Mouse (Mus musculus): ENCODE results near the gene Smoc1. TPM values are rescaled to one million over a fixed set of nuclear protein-coding genes. Genes with fewer than 3 reads are reported as not detected.

Smoc1 gene
- total RNA-seq (2022) = 1 to 10 TPM in 3 of 4 experiments, under 1 TPM in 1; 0.73 to 2.6 (median 1.8) TPM

- peak; percentile 14 to 30 for DNase-seq (ENCODE audit: low spot score in 2 of 2)
These were observed at the start of gene Smoc1 for GRCm38 (mm10) chr12:81026277-81026994. Gene Smoc1 (plus strand): TSS chr12:81026808.

GRCm38 (mm10) chr12:80982326-80982725, 44.3 kb upstream of the Smoc1 start:
- peak; percentile 20 to 31 for DNase-seq (ENCODE audit: low spot score in 2 of 2)

- no peak for DNase-seq (ENCODE audit: low spot score in 2 of 2)
These were observed 42.9 kb upstream of the Smoc1 start for GRCm38 (mm10) chr12:80983695-80984094.

GRCm38 (mm10) chr12:80986628-80987027, 40.0 kb upstream of the Smoc1 start:
- no peak for DNase-seq (ENCODE audit: low spot score in 2 of 2)

GRCm38 (mm10) chr12:80988286-80988685, 38.3 kb upstream of the Smoc1 start:
- DNase-seq (ENCODE audit: low spot score in 2 of 2) = no peak

GRCm38 (mm10) chr12:80990901-80991445, 35.6 kb upstream of the Smoc1 start:
- no peak for DNase-seq (ENCODE audit: low spot score in 2 of 2)

GRCm38 (mm10) chr12:80991806-80992205, 34.8 kb upstream of the Smoc1 start:
- DNase-seq (ENCODE audit: low spot score in 2 of 2) = no peak

GRCm38 (mm10) chr12:80992540-80993122, 34.0 kb upstream of the Smoc1 start:
- DNase-seq (ENCODE audit: low spot score in 2 of 2) = no peak

GRCm38 (mm10) chr12:80993773-80994172, 32.8 kb upstream of the Smoc1 start:
- DNase-seq (ENCODE audit: low spot score in 2 of 2) = no peak

- no peak for DNase-seq (ENCODE audit: low spot score in 2 of 2)
These were observed 31.3 kb upstream of the Smoc1 start for GRCm38 (mm10) chr12:80995326-80995725.

GRCm38 (mm10) chr12:80997652-80998051, 29.0 kb upstream of the Smoc1 start:
- DNase-seq (ENCODE audit: low spot score in 2 of 2) = no peak

- no peak for DNase-seq (ENCODE audit: low spot score in 2 of 2)
These were observed 27.9 kb upstream of the Smoc1 start for GRCm38 (mm10) chr12:80998528-80999221.

GRCm38 (mm10) chr12:81000924-81001323, 25.7 kb upstream of the Smoc1 start:
- no peak for DNase-seq (ENCODE audit: low spot score in 2 of 2)

GRCm38 (mm10) chr12:81002841-81003635, 23.6 kb upstream of the Smoc1 start:
- no peak for DNase-seq (ENCODE audit: low spot score in 2 of 2)

- DNase-seq (ENCODE audit: low spot score in 2 of 2) = no peak
These were observed 16.8 kb upstream of the Smoc1 start for GRCm38 (mm10) chr12:81009813-81010212.

- no peak for DNase-seq (ENCODE audit: low spot score in 2 of 2)
These were observed 14.6 kb upstream of the Smoc1 start for GRCm38 (mm10) chr12:81011994-81012393.

GRCm38 (mm10) chr12:81013496-81013895, 13.1 kb upstream of the Smoc1 start:
- no peak for DNase-seq (ENCODE audit: low spot score in 2 of 2)

- no peak for DNase-seq (ENCODE audit: low spot score in 2 of 2)
These were observed 9.0 kb upstream of the Smoc1 start for GRCm38 (mm10) chr12:81017624-81018023.

- no peak for DNase-seq (ENCODE audit: low spot score in 2 of 2)
These were observed 7.9 kb upstream of the Smoc1 start for GRCm38 (mm10) chr12:81018516-81019279.

GRCm38 (mm10) chr12:81019280-81019935, 7.2 kb upstream of the Smoc1 start:
- no peak for DNase-seq (ENCODE audit: low spot score in 2 of 2)

All from gastrocnemius, adult 8-10 months (tissue).